In the genomic region with DNA sequence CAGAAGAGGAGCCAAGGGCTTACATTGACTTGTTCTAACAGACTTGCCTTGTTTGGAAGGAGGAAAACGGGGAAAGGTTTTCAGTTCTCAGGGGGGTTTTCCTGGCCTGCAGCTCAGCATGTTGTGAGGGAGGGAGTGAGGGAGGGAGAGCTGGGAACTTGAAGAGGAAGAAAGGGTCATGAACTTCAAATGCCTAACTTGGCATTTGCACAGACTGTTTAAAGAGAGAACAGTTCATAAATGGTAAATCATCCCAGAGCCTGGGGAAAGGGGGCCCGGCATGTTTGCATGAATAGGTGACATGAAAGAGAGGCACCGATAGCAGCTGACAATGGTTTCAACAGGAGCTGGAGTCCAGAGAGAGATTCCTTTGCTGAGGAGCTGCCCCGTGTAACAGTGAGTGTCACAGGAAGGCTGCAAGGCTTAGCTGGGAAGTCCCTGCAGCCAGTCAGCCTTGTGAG, we compare ENCODE assay signal across 12 mouse cellular contexts. TPM values are rescaled to one million over a fixed set of nuclear protein-coding genes. Genes with fewer than 3 reads are reported as not detected.
DNase-seq lines count a peak whose midpoint lies in the region; ATAC-seq and TF ChIP-seq lines count a peak whose summit lies in the region.
"Had no signal": no experiment of that assay in that cellular context is flagged by ENCODE, and none has a peak within 500 bp of the region (broad histone marks: within the 10 kb centered on the region; RNA-seq: fewer than 3 reads in every experiment).

No protein-coding gene starts in this region.

- WGBS in forebrain, embryonic 10.5 days: 14% methylated on average over 4 of the region's 4 CpGs
- WGBS in forebrain, postnatal 0 days: 12% methylated on average over 4 of the region's 4 CpGs
- 5% methylated on average over 4 of the region's 4 CpGs for WGBS in intestine, embryonic 15.5 days
- WGBS in intestine, embryonic 16.5 days: 11% methylated on average over 4 of the region's 4 CpGs
- 6% methylated on average over 4 of the region's 4 CpGs for WGBS in neural tube, embryonic 15.5 days
- 5% methylated on average over 4 of the region's 4 CpGs for WGBS in stomach, embryonic 16.5 days

- no peak overlapping the region for H3K9ac ChIP-seq in forebrain, postnatal 0 days
- H3K9ac ChIP-seq in intestine, embryonic 15.5 days: no peak overlapping the region
- H3K9ac ChIP-seq in intestine, embryonic 16.5 days (ENCODE audit: low read depth, low read length): no peak overlapping the region
- H3K9ac ChIP-seq in neural tube, embryonic 15.5 days (replicated peaks): no peak overlapping the region
- H3K9ac ChIP-seq in stomach, embryonic 16.5 days (ENCODE audit: low read length): 0 out of 2 replicates have a peak overlapping the region, but pooled peaks have one; percentile 22

- H3K4me1 ChIP-seq in forebrain, embryonic 10.5 days: peaks cover 31% of the 10 kb centered on the region
- H3K4me1 ChIP-seq in forebrain, postnatal 0 days (ENCODE audit: insufficient read depth): no peaks in the 10 kb centered on the region
- H3K4me1 ChIP-seq in intestine, embryonic 15.5 days (replicated peaks): peaks cover 11% of the 10 kb centered on the region
- H3K4me1 ChIP-seq in intestine, embryonic 16.5 days (ENCODE audit: control insufficient read depth, insufficient read depth, low read length): peaks cover 9% of the 10 kb centered on the region
- H3K4me1 ChIP-seq in neural tube, embryonic 15.5 days: peaks cover 11% of the 10 kb centered on the region
- H3K4me1 ChIP-seq in stomach, embryonic 16.5 days (ENCODE audit: control insufficient read depth, insufficient read depth, low read length): peaks cover 12% of the 10 kb centered on the region; the same call in 1 of the 2 replicates

- no peak for ATAC-seq in forebrain, postnatal 0 days
- peak; percentile 36 for ATAC-seq in intestine, embryonic 15.5 days
- no peak for ATAC-seq in intestine, embryonic 16.5 days
- no peak for ATAC-seq in neural tube, embryonic 15.5 days (ENCODE audit: low FRiP score)
- no peak for ATAC-seq in stomach, embryonic 16.5 days (ENCODE audit: insufficient read depth, low FRiP score)
- no peak for ATAC-seq in CD4-positive, CD25-positive, alpha-beta regulatory T cell, adult 4 months
- ATAC-seq: hindbrain, embryonic 16.5 days had no signal

- H3K36me3 ChIP-seq in forebrain, embryonic 10.5 days (replicated peaks): no peaks in the 10 kb centered on the region
- no peaks in the 10 kb centered on the region for H3K36me3 ChIP-seq in forebrain, postnatal 0 days (ENCODE audit: insufficient read depth)
- no peaks in the 10 kb centered on the region for H3K36me3 ChIP-seq in intestine, embryonic 15.5 days
- no peaks in the 10 kb centered on the region for H3K36me3 ChIP-seq in intestine, embryonic 16.5 days (ENCODE audit: control insufficient read depth, insufficient read depth, low read length)
- no peaks in the 10 kb centered on the region for H3K36me3 ChIP-seq in neural tube, embryonic 15.5 days
- H3K36me3 ChIP-seq in stomach, embryonic 16.5 days (ENCODE audit: control insufficient read depth, insufficient read depth, low read length): no peaks in the 10 kb centered on the region

- H3K4me3 ChIP-seq in forebrain, embryonic 10.5 days: peak overlapping the region; percentile 8; the same call in 1 of the 2 replicates
- H3K4me3 ChIP-seq in forebrain, postnatal 0 days (ENCODE audit: low read depth, low read length): no peak overlapping the region
- H3K4me3 ChIP-seq in intestine, embryonic 15.5 days (replicated peaks): no peak overlapping the region
- H3K4me3 ChIP-seq in intestine, embryonic 16.5 days (ENCODE audit: low read length): no peak overlapping the region
- H3K4me3 ChIP-seq in neural tube, embryonic 15.5 days (replicated peaks): no peak overlapping the region
- H3K4me3 ChIP-seq in stomach, embryonic 16.5 days (replicated peaks; ENCODE audit: low read length): no peak overlapping the region
- H3K4me3 ChIP-seq: layer of hippocampus, adult 2 months had no signal

- H3K4me2 ChIP-seq in forebrain, postnatal 0 days (ENCODE audit: low read depth): no peak overlapping the region
- no peak overlapping the region for H3K4me2 ChIP-seq in intestine, embryonic 15.5 days (replicated peaks)
- no peak overlapping the region for H3K4me2 ChIP-seq in intestine, embryonic 16.5 days (ENCODE audit: low read depth, low read length)
- H3K4me2 ChIP-seq in neural tube, embryonic 15.5 days: no peak overlapping the region
- H3K4me2 ChIP-seq in stomach, embryonic 16.5 days (ENCODE audit: low read depth, low read length): no peak overlapping the region

- peak overlapping the region; percentile 79 for H3K27ac ChIP-seq in forebrain, embryonic 10.5 days
- H3K27ac ChIP-seq in forebrain, postnatal 0 days (ENCODE audit: low read depth, low read length): no peak overlapping the region
- H3K27ac ChIP-seq in intestine, embryonic 15.5 days: peak overlapping the region; percentile 1; the same call in 1 of the 2 replicates
- H3K27ac ChIP-seq in intestine, embryonic 16.5 days (ENCODE audit: low read length): no peak overlapping the region
- no peak overlapping the region for H3K27ac ChIP-seq in neural tube, embryonic 15.5 days (replicated peaks)
- peak overlapping the region; percentile 40; the same call in 1 of the 2 replicates for H3K27ac ChIP-seq in stomach, embryonic 16.5 days (ENCODE audit: low read length)
- H3K27ac ChIP-seq: layer of hippocampus, adult 2 months had no signal

- H3K27me3 ChIP-seq in forebrain, embryonic 10.5 days (ENCODE audit: poor library complexity, severe bottlenecking): 0 out of 2 replicates have a peak, but pooled peaks cover 5% of the 10 kb centered on the region
- H3K27me3 ChIP-seq in forebrain, postnatal 0 days (ENCODE audit: insufficient read depth, low read length): no peaks in the 10 kb centered on the region
- H3K27me3 ChIP-seq in intestine, embryonic 15.5 days (replicated peaks): no peaks in the 10 kb centered on the region
- no peaks in the 10 kb centered on the region for H3K27me3 ChIP-seq in intestine, embryonic 16.5 days (replicated peaks; ENCODE audit: control insufficient read depth, insufficient read depth, low read length)
- no peaks in the 10 kb centered on the region for H3K27me3 ChIP-seq in neural tube, embryonic 15.5 days (replicated peaks)
- H3K27me3 ChIP-seq in stomach, embryonic 16.5 days (ENCODE audit: control insufficient read depth, insufficient read depth, low read length): no peaks in the 10 kb centered on the region

- DNase-seq in forebrain, embryonic 10.5 days (ENCODE audit: extremely low spot score, low spot score): peak; percentile 47
- no peak for DNase-seq in forebrain, postnatal 0 days
- DNase-seq in neural tube, embryonic 10.5 days (ENCODE audit: extremely low spot score, low spot score): peak; percentile 52
- DNase-seq: cerebellum, adult 9-10 months; left cerebral cortex, postnatal 4 days had no signal

- no peak for TF ChIP-seq CTCF in forebrain, postnatal 0 days (IDR thresholded peaks at IDR 0.05; ENCODE audit: low read depth)

- H3K9me3 ChIP-seq in forebrain, embryonic 10.5 days: no peaks in the 10 kb centered on the region
- H3K9me3 ChIP-seq in forebrain, postnatal 0 days (ENCODE audit: low read length): no peaks in the 10 kb centered on the region
- no peaks in the 10 kb centered on the region for H3K9me3 ChIP-seq in intestine, embryonic 15.5 days
- H3K9me3 ChIP-seq in intestine, embryonic 16.5 days (ENCODE audit: control insufficient read depth, low read length): no peaks in the 10 kb centered on the region
- H3K9me3 ChIP-seq in neural tube, embryonic 15.5 days (replicated peaks): no peaks in the 10 kb centered on the region
- no peaks in the 10 kb centered on the region for H3K9me3 ChIP-seq in stomach, embryonic 16.5 days (replicated peaks; ENCODE audit: control insufficient read depth, low read length)

RNA-seq across cellular contexts. Expression of gene Cxcr4, which starts 51.3 kb away (rescaled TPM):
- polyA plus RNA-seq in forebrain, embryonic 10.5 days (2016; fragmentation: Nextera tagmentation; extraction: Ambion mirVana): 6.6 and 7.9 TPM in 2 replicates
- 41.3 and 44.9 TPM in 2 replicates for total RNA-seq in forebrain, postnatal 0 days (2014; rRNA removed)
- 4.9 and 5.8 TPM in 2 replicates for polyA plus RNA-seq in forebrain, postnatal 0 days (2015; fragmentation: Nextera tagmentation; extraction: Ambion mirVana)
- polyA plus RNA-seq in intestine, embryonic 15.5 days (2015; fragmentation: Nextera tagmentation; extraction: Ambion mirVana): 2.8 and 3.1 TPM in 2 replicates
- polyA plus RNA-seq in intestine, embryonic 16.5 days (2015; fragmentation: Nextera tagmentation; extraction: Ambion mirVana): 1.9 and 2.2 TPM in 2 replicates
- polyA plus RNA-seq in neural tube, embryonic 15.5 days (2015; fragmentation: Nextera tagmentation; extraction: Ambion mirVana): 4.2 and 5.5 TPM in 2 replicates
- 6.1 and 7.6 TPM in 2 replicates for polyA plus RNA-seq in stomach, embryonic 16.5 days (2015; fragmentation: Nextera tagmentation; extraction: Ambion mirVana)
- polyA plus RNA-seq in CD4-positive, CD25-positive, alpha-beta regulatory T cell, adult 4 months (2017; shearing (Covaris generic)): 10 to 100 TPM in 1 of 2 experiments, 1 to 10 TPM in 1; 5.6 to 29.9 TPM

Comparison
In these comparisons a context has a peak if more than half of its experiments do, and no peak if none do; other contexts are left out.
1. H3K27ac ChIP-seq: peak in forebrain, embryonic 10.5 days (single experiment), intestine, embryonic 15.5 days (single experiment) and stomach, embryonic 16.5 days (single experiment); none in forebrain, postnatal 0 days (single experiment), intestine, embryonic 16.5 days (single experiment) and neural tube, embryonic 15.5 days (single experiment).